Mouse (Mus musculus): ENCODE data around the gene Gorasp1.
A peak's percentile ranks its signal among the peaks of the same experiment; 100 is the strongest.

Gorasp1 gene

GRCm38 (mm10) chr9:119925120-119925657 is 12.2 kb downstream of the Gorasp1 start:
- DNase-seq, result no peak

DNA sequence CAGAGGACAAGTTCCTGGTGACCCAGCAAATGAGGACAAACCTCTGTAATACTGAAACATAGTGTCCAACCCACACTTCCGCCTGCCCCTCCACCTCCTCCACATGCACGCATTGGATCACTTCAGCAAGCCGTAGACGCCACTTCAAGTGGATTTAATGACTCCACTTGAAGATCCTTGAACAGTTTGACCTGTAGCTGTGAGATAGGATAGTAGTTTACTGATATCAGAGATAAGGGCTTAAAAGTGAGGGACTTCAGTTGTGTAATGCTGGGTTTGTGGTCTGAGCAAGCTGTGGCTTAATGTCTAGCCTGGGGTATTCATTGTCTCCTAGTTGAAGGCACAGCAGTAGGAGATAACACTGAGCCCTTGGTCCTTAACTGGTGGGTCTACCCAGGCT is 13.9 kb downstream of the Gorasp1 start:
- DNase-seq, result no peak

- no peak for DNase-seq
Measured at GRCm38 (mm10) chr9:119919858-119920257, 17.5 kb downstream of the Gorasp1 start.

DNA sequence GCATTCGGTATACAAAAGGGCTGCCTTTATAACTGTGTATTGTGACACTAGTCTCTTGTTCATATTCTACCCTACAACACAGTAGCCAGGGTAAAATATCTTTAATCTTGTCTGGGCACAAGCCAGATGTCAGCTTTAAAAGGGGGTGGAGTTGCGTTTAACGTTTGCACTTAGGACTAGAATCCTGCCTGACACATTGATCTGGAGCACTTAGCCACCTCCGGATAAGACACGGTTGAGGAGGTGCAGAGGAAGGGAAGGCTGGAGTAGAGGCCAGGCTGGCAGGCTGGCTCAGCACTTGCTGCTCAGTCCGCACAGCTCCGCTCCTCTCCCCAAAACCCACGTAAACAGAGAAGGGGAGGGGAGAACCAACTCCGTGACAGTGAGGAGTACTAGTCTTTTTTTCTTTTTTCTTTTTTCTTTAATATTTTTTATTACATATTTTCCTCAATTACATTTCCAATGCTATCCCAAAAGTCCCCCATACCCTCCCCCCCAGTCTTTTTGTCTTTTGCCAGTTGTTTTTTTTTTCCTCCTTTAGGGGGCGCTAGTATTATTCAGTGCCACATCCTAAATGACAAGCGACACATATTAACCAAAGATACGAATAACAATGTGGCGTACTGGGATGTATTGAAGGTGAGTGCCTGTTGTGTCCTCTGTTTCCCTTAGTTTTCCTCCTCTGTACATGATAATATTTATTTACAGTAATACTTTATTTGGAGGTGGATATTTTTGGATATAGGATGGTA is 24.1 kb downstream of the Gorasp1 start:
- DNase-seq, result no peak

DNA sequence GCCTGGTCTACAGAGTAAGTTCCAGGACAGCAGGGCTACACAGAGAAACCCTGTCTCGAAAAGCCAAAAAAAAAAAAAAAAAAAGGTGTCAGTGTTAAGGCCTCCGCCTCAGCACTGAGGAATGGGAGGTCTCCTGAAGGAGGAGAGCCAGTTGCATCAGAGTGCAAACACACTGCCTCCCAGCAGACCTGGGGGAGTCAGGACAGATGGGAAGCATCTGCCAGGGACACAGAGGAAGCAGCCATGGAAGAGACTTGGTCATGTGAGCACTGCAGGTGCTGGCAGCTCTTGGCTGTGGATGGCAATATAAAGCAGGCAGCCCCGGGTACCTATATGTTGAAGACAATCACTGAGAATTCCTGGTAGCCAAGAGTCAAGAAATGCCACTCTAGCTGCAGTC is 27.4 kb downstream of the Gorasp1 start:
- no peak for DNase-seq

DNA sequence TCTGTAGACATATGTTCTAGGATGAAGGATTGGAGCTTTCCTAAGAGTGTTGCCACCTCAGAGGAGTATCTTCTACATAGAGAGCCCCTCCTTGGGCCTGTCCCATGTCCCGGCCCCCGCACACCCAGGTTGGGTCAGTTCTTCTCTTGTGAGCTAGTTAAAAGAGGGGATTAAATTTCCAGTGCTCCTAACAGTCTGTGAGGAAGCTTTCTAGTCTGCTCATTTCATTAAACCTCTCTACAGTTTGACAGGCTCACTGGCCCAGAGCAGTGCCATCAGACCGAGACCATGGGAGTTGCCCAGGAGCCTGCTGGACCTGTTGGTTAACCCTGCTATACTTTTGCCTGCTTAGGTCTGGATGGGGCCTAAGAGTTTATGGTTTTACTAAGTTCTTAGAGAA is 28.7 kb downstream of the Gorasp1 start:
- no peak for DNase-seq

DNA sequence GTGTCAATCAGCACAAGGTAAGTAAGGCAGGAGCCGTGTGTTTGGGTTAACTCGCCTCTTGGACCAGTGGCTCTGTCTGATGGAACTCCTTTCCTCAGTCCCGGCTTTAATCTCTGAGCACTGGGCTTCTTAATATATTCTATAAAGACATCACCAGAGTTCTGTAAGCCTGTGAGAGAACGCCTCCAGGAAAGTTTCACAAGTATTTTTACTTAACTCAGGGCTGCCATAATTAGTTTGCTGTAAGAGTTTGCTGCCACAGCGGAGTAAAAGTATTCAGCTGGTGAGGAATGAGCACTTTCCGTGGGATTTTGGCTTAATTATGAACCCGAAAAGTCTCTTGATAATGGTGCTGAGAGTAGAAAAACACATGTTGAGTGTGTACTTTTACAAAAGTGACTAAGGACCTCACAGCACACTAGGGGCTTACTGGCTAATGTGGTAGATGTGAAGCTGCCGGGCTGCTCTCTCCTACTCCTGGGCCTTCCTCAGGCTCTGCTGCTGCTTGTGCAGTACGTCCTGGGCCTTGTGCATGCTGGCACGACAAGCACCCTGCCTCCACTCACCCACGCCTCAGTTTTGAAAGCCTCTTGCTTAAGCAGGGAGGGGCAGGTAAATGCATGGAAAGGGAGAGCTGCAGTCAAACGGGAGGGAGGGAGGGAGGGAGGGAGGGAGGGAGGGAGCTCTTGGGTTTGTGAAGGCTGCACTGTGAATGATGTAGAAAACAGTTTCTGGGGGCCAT is 34.8 kb downstream of the Gorasp1 start:
- DNase-seq, result no peak

DNA sequence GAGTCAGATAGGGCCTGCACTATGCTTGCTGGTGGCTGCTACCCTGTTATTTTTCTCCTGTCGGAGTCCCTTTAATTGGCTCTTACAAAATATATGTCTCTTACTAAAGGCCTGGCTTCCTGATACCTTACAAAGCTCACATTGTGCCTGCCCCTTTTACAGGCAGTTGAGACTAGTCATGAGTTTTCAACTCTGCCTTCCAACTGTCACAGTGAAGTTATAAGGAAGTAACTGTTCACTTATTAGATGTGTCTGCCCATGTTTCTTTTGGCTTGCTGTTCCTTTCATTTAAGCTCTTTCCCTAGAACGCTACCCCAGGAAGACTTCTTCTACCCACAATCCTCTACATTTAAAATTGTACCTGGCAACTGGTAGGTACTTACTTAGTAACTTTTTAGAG is 37.9 kb downstream of the Gorasp1 start:
- no peak for DNase-seq

DNA sequence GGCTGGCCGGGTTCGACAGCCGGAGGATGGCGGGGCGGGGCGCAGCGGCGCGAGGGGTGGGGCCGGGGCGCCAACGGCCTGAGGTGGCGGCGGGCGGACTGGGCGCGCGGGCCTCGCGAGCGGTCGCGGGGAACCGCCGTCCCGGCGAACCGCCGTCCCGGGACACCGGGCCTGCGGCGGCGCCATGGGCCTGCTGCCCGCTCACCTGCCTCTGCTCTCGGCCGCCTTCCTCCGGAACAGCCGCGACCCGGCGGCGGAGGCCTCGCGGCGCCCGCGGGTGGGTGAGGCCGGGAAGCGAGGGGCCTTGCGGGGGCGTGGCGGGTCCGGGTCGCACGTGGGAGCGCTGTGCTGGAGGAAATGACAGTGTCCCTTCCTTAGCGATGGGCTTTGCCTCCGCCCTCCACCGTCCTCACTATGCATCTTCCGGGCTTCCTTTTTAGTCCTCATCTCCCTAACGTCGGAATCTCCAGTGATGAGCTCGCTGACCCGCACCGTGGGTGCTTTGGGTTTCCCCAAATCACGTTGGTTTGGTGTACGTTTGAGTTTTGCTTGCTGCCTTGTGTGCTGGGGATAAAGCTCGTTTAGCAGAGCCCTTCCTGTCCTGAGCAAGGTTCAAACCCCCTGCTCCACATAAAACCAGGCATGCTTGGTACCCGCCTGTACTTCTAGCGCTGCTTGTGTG is 42.2 kb downstream of the Gorasp1 start:
- peak; percentile 30 for DNase-seq

DNA sequence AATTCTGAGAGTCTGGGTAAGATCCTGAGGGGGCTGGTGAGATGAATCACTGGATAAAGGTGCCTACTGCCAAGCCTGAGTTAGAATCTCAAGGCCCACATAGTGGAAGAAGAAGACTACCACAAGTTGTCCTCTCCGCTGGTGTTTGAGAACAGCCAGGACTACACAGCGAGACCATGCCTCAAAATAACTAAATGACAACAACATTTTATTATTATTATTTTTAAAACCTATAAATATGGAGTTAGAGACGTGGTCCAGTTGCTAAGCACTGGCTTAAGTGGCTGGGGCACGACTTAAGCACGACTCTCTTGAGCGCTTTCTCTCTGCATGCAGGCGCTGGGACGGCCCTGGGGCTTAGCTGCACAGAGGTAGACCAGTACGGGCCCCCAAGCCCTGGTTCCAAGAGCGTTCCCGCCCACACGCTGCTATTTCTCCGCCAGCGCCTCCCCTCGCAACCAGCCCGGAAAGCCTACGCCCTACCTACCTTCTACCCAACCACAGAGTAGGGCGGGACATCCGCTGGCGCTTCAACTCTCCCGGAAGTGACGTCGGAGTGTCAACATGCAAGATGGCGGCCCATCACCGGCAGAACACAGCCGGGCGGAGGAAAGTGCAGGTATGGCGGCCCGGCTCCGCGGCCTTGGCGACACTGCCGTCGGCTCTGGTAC is 42.9 kb downstream of the Gorasp1 start, which contains the start of gene Wdr48:
Gene Wdr48 (plus strand): TSS at position 540 of the 671 bp plus-strand sequence.
- DNase-seq, result peak; percentile 97

DNA sequence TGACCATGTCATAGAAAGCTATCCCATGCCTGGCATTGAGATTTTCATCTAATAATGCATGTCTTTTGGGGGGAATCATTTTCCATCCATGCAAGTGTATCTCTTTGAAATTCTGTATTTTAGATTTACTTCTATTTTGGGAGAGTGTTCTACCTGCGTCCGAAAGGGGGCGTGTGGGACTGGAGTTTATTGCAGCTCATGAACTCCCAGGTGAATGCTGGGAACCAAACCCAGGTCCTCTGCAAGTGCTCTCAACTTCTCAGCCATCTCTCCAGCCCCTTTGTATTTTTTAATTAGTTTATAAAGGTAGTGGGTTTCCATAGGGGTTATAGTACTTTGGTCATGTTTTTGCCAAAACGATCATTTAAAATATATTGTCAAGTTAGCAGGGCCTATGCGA is 43.5 kb downstream of the Gorasp1 start:
- DNase-seq, result no peak

DNA sequence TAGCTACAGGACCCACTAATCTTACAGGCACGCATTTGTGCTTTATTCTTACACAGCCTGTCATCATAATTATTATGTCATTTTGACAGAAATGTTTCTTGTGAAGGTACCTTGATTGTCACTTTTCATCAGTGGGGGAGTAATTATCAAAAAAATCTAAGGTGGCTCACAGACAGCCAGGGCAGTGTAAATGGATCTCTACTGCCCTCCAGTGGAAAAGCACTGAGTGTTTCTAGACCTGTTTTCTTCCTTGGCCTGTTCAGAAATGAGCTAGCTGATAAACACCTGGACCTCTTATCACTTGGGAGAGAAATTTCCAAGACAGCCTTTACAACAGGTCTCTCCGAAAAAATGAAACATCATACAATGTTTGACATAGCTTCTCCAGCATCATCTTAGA is 46.7 kb downstream of the Gorasp1 start:
- DNase-seq, result no peak

DNA sequence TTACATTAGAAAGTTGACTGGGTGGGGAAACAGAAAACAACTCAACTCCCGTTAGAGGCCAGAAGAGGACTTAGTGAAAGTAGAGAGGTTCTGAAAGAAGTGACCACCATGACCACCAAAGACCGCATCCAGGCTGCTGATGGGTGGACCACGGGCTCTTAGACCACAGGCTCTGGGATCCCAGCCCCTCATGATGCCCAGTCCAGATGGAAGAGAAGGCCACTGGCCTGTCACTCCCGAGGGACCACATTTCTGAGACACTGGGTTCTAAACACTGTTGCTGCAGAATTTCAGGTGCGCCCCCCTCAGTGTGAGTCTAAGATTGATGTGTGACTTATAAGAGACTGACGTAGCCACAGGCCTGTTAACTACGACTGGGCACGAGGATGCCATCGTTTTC is 47.9 kb downstream of the Gorasp1 start:
- no peak for DNase-seq

DNA sequence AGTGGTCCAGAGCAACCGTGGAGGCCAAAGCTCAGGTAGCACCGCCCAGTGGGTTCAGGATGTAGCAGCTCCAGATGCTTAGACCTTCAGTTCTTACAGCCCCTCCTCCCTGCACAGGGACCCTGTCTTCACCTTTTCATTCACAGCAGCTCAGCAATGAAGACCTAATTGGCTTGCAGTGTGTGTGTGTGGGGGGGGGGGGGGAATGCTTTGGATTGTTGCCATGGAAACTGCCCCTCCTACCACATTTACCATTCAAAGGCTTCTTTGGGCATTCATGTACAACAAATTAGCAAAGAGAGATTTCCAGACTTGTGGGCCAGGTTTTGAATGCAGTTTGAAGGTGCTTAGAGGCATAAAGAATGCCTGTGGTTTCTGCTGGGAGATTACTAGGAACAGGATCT is 48.5 kb downstream of the Gorasp1 start:
- no peak for DNase-seq

DNA sequence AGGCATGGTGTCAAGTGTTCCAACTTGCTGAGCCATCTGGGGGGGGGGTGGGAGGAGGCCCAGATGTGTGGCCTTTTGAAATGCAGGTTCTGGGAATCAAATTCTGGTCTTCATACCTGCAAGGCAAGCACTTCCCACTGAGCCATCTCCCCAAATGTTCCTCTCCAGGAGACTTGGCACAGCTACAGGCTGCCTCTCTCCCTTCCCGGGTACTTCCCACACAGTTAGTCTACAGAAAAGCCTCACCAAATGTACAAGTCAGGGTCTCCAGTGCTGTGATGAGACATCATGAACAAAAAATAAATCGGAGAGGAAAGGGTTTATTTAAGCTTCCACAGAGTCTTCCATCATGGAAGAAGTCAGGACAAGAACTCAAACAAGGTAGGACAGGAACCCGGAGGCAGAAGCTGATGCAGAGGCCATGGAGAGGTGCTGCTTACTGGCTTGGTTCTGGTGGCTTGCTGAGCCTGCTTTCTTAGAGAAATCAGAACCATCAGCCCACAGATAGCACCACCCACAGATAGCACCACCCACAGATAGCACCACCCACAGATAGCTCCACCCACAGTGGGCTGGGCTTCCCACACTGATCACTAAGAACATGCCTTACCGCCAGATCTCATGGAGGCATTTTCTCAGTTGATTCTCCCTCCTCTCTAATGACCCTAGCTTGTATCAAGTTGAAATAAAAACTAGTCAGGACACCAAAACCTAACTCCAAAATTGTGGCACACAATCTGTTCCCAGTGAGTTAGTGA is 50.0 kb downstream of the Gorasp1 start:
- no peak for DNase-seq
